Mouse (Mus musculus) ES-Bruce4 (cell line): ENCODE results near the gene Zmynd11.

Experiments
- CTCF ChIP-seq: IDR thresholded peaks from one replicate; pipeline ENCODE4 v1.8.1; 2011; ENCODE audit warnings: low read depth, low read length
- EP300 ChIP-seq: IDR thresholded peaks from 2 replicates; pipeline ENCODE4 v1.6.1; 2011; ENCODE audit warnings: low read depth, low read length; ENCODE audit not compliant: insufficient read depth
- POLR2A ChIP-seq: IDR thresholded peaks from one replicate; pipeline ENCODE4 v1.8.1; 2011; ENCODE audit warnings: low read length; ENCODE audit not compliant: insufficient read depth

- no peak for TF ChIP-seq EP300
- no peak for TF ChIP-seq POLR2A
- TF ChIP-seq CTCF: no peak
Measured at GRCm38 (mm10) chr13:9702615-9703235, 62.4 kb downstream of the Zmynd11 start.
